Mouse (Mus musculus) yolk sac, embryonic 10.5 days (tissue): ENCODE data around the gene Usp6nl.

Source experiments
- DNase-seq: peaks from one replicate; pipeline ENCODE4 v3.0.0-alpha.2; 2017; ENCODE audit warnings: low spot score

The Usp6nl gene

GRCm38 (mm10) chr2:6322376-6322901, at the start of gene Usp6nl:
TSS of gene Usp6nl (plus strand) at chr2:6322667.
- DNase-seq: peak; percentile 84

DNA sequence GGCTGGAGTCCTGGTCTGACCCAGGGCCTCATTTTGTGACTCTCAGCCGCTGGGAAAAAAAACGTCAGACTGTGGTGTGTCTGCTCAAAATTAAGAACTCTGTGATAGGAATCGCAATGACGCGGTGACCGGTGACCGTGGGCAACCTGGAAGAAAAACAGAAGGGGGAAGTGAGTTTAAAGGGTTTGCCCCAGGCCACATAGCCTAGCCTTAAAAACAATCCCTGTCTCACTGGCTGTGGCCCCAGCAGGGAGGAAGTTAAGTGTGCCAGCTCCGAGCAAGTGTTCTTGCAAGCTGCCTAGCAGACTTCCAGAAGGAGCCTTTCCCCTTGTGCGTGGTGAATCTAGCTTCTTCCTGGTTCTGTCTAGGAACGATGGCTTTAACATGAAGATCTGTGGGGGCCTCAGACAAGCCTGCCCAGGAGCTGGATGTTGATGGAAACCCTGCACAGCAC, 49.0 kb upstream of the Usp6nl start:
- no peak for DNase-seq

DNA sequence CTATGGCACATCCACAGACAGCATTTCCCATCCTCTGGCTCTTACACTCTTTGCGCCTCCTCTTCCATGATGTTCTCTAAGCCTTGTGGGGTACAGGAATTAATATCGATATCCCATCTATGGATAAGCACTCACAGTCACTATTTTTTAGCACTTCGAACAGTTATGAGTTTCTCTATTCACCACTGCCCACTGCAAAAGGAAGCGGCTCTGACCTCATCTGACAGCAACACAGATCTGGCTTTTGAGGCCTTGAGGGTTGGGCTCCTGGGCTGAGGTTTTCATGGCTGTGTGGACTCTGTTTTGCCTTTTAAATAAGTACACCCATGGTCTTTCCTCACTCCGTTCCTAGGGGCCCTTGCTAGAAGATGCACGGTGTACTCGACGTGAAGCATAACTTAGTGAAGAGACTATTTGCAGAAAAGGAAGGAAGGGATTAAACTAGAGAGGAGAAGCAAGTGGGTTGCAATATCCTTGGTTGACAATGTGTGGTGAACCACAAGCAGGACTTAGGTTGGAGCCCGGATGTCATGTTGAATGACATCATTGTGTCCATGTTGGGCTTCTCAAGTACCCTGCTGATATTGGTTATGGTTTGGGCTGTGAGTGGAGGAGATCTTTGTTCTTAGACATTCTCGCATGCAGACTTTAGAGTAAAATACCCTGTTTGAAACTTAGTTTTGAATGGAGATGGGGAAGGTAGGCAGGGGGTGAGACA, 43.5 kb upstream of the Usp6nl start:
- DNase-seq: no peak

GRCm38 (mm10) chr2:6279614-6280301, 42.7 kb upstream of the Usp6nl start:
- DNase-seq: no peak

DNA sequence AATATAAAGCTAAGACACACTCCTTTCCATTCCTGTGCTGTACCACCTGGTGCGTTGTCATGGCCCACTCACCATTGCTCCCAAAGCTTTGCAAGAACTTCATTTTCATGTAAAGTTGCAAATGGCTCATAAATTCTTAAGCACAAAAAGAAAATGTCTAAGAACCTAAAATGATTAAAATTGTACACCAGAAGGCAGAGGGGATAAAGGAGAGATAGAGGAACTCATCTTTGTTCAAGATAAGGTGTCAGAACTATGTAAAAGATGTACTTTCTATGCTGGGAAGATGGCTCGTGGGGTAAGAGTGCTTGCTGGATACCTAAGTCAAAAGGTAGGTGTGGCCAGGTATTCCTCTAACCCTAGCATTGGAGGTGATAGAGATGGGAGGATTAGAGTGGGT, 38.9 kb upstream of the Usp6nl start:
- DNase-seq: no peak

DNA sequence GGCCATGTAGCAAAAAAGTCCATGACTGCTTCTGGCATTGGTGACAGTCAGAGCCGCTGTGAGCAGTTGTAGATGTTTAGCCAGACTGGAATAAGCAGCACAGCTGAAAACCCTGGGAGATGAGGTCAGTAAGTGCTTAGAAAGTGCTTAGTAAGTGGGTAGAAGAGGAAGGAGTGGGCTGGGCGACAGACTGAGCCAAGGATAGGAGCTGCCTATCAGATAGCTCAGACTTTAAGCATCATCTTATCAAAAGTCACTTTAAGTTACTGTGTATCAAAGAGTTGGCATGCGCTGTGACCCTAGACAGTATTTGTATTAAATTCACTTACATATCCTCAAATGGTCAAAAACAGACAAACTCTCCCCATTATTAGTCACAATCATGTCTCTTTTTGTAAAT, 37.7 kb upstream of the Usp6nl start:
- DNase-seq: no peak

- DNase-seq: no peak
Measured at GRCm38 (mm10) chr2:6285794-6286193, 36.7 kb upstream of the Usp6nl start.

DNA sequence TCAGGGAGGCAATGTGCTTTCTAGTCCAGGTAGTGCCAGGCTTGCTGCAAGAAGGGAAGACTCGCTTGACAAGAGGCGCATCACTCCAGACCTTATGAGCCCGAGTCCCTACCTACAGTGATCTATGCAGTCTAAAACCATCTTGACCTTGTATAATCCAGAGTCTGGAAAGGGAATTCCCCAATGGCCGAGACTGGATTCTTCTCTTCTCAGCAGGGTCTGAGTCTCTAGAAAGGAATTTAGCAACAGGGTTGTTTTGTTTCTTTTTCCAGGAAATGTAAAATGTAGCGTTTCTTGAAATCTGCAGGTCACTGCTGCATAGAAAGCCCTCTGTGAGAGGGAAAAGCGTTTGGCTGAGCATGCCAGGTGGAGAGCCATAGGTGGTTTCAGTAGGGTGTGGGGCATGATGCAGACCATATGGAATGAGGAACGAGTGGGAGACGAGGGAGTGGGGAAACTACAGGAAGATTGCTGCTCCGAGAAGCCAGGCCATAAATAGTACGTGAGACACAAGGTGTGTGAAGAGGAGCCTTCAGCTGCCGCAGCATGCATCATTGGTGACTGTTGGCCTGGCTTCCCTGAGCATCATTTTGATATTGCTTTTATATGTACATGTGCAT, 28.5 kb upstream of the Usp6nl start:
- DNase-seq: no peak

DNA sequence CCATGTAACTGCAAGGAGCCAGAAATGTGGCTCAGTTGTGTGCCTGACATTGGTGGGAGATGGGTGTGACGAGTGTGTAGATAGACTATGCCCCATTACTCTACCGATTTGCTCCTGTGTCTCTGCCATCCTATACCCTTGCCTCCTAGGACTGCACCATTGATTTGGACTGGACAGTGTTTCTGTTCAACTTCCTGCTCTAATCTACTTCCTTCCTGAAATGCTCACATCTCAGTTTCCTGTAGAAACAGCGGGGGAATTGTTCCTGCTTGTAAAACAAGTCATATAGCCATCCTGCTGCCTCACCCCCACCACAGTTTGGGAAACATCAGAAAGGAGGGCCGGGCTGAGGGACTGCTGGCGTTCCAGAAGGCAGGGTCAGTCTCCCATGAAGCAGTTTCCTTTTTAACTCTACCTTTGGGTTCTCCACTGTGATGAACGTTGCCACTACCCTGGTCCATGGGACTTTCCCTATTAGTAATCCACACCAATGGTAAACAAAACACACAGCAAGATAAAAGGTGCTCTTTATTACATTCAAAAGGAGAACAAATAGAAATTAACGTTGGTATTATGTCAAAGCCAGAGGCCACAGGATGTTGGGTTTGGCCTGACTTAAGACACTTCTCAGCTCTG, 27.4 kb upstream of the Usp6nl start:
- no peak for DNase-seq

GRCm38 (mm10) chr2:6304768-6305167, 17.7 kb upstream of the Usp6nl start:
- DNase-seq: no peak

GRCm38 (mm10) chr2:6306861-6307260, 15.6 kb upstream of the Usp6nl start:
- DNase-seq: no peak

DNA sequence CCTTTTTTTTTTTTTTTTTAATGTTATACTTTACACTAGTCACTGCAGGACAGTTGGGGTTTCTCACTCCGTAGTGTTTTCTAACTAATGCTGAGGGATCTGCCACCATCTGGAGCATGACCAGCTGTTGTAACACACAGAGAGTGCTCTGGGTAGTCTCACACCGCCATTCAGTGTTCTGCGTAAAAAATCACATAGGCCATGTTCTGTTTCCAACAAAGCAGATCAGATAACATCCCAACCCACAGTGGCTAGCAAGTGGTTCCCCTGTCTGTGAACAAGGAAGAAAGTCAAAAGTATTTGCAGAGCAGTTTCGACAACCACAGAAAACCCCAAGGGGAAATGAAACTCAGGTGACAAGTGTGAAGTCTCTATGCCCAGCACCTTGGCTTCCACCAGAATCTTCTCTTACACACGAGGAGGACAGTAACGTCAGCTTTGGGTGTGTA, 13.1 kb upstream of the Usp6nl start:
- DNase-seq: no peak

GRCm38 (mm10) chr2:6312764-6313163, 9.7 kb upstream of the Usp6nl start:
- DNase-seq: no peak

GRCm38 (mm10) chr2:6313733-6314132, 8.7 kb upstream of the Usp6nl start:
- no peak for DNase-seq

DNA sequence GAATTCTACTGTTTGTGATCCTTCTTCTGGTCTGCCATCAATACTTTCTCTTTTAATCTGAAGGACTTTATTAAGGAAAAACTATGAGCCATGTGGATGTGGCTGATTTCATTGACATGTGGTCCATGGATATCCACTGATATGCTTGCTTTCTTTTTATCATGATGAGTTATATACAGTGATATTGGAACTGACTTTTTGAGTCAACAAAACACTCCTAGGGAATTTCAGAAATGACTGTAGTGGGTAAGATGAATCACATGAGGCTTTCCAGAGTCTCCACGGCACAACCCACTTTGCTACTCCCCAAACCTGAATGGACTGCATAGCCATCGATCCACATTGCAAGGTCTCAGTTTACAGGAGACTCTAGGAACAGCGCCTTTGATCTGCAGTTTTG, 2.3 kb upstream of the Usp6nl start:
- DNase-seq: no peak

- peak; percentile 51 for DNase-seq
Measured at GRCm38 (mm10) chr2:6321769-6322375, 595 bp upstream of the Usp6nl start.

DNA sequence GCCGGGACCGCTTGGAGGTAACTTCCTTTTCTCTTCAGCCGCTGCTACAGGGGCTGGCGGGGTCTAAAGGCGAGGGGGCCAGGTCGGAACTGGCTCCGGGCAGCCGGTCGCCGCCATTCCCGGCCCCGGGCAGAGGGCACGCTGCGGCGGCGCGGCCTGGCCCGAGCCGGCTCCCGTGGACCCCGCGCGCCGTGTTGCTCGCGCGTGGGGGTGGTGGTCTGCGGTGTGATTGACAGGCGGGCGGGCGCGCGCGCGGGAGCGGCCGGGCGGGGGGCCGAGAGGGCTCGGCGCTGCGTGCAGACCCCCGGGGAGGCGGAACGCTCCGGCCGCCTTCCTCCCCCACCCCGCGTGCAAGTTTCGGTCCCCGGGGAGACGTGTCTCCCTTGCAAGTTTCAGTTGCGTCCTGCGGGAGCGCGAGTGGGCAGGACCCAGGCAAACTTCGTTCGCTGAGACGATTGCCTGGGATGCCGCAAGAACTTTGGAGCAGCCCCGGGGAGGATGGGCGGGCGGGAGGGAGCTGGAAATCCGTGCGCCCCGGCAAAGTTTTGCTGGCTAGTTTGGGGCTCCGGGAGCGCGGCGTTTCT, 563 bp downstream of the Usp6nl start:
- peak; percentile 63 for DNase-seq

- no peak for DNase-seq
Measured at GRCm38 (mm10) chr2:6325646-6326045, 3.2 kb downstream of the Usp6nl start.

DNA sequence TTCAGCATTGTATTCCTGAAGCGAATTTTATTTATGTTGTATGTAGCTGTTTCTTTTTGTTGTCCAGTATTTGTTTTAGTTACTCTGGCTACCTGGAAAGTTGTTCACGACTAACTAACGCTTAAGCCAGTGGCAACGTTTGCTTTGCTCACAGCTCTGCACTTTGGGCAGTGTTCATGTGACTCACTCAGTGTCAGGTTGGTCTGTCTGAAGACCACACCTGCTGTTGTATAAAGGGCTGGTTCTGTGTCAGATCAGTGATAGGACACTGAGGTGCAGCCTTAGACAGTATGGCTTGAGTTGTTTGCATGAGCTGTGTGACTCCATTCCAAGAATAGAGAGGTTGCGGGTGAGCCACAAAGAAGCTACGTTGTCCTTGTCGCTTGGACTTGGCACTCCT, 6.5 kb downstream of the Usp6nl start:
- DNase-seq: peak; percentile 40

DNA sequence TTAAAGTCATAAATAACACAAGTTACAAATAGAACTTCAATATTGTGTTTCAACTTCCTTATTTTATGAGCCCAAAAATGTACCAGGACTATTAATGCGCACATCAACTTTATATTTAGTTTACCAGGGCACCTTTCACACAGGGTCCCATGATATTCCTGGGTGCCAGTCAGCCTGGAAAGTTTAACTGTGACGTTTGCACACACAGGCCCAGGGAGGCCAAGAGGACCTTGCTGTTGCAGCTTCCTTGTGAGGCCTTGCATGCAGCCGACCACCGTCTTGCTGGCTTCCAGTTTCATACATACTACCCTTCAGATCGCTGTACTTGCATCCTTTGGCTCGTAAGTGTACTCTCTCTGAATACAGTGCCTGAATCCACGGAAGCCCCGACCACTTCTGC, 8.3 kb downstream of the Usp6nl start:
- no peak for DNase-seq

DNA sequence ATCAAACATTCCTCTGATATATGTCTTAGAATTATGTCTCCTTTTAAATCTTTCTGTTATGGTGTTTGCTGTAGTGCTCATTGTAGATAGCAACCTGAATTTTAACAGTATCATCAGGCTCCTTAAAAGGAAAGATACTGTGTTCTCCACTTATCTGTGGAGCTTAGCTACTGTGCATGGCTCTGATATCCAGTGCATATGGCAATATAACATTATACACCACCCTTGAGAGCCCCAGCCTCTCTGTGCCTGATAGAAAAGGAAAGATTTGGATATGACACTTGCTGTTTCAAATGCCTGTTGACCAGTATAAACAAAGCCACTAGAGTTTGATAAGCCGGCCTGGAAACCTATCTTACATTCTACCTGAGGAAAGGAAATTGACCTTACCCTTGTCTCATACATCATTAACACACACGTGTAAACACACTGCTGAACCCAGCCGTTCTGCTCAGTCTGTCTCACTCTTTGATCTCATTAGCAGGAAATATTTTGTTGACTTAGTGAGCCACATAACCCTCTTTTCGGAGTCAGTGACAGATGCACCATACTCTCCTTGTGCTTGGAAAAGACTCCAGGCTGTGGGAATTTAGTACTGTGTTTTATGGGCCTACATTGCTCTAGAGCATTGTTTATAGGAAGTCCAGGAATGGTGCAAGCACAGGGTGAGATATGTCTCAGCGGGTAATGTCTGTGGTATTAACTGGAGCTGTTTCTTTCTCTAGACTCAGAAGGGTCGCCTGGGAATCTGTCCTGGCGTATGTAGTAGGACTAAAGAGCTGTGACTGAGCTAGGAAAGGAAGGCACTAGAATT, 9.1 kb downstream of the Usp6nl start:
- peak; percentile 33 for DNase-seq
